Comparison of ENCODE assay signal across 17 mouse cellular contexts in the genomic region with DNA sequence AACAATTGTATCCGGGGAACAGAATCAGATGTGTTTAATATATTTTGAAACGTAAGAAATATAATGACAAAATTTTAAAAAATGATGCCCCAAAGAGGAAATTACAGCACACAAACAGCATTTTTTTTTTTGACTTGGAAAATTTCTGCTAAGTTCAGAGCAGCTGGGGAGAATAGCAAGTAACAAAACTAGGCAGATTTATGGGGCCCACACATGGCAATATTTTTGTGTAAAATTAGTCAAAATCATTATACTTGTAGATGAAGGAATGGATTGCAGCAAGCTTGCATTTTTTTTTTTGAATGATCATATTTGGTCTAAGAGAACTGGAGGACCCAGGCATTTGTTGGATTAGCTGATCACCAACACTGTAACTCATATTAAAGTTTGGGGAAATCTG.
"Had no signal": no experiment of that assay in that cellular context is flagged by ENCODE, and none has a peak within 500 bp of the region (broad histone marks: within the 10 kb centered on the region; RNA-seq: fewer than 3 reads in every experiment).

No protein-coding gene starts in this region.

- H3K36me3 ChIP-seq: lung, embryonic 15.5 days; midbrain, embryonic 13.5 days; midbrain, embryonic 15.5 days; neural tube, embryonic 12.5 days; stomach, embryonic 15.5 days had no signal

- H3K4me2 ChIP-seq: lung, embryonic 15.5 days; midbrain, embryonic 11.5 days; midbrain, embryonic 13.5 days; midbrain, embryonic 15.5 days; neural tube, embryonic 12.5 days; stomach, embryonic 15.5 days had no signal

- H3K9ac ChIP-seq: liver, postnatal 0 days; lung, embryonic 15.5 days; midbrain, embryonic 13.5 days; midbrain, embryonic 15.5 days; neural tube, embryonic 12.5 days; stomach, embryonic 15.5 days had no signal

- H3K4me1 ChIP-seq: lung, embryonic 15.5 days; megakaryocyte, embryonic 14.5 days; midbrain, embryonic 13.5 days; midbrain, embryonic 15.5 days; neural tube, embryonic 12.5 days; stomach, embryonic 15.5 days had no signal

- DNase-seq: liver, postnatal 0 days; lung, adult 2 months; lung, postnatal 14 days; lung, postnatal 36 days; right cerebral cortex, postnatal 14 days; thymus, adult 2 months; thymus, postnatal 25 days; thymus, postnatal 4 days had no signal

- H3K9me3 ChIP-seq: lung, embryonic 15.5 days; midbrain, embryonic 13.5 days; midbrain, embryonic 15.5 days; neural tube, embryonic 12.5 days; stomach, embryonic 15.5 days had no signal

- ATAC-seq: liver, postnatal 0 days; lung, postnatal 0 days; midbrain, embryonic 13.5 days; midbrain, embryonic 15.5 days had no signal

- H3K27me3 ChIP-seq: lung, embryonic 15.5 days; megakaryocyte, embryonic 14.5 days; midbrain, embryonic 13.5 days; midbrain, embryonic 15.5 days; neural tube, embryonic 12.5 days; stomach, embryonic 15.5 days had no signal

- H3K4me3 ChIP-seq: lung, embryonic 15.5 days; megakaryocyte, embryonic 14.5 days; midbrain, embryonic 13.5 days; midbrain, embryonic 15.5 days; neural tube, embryonic 12.5 days; stomach, embryonic 15.5 days had no signal

- H3K27ac ChIP-seq: lung, embryonic 15.5 days; macrophage; midbrain, embryonic 13.5 days; midbrain, embryonic 15.5 days; neural tube, embryonic 12.5 days; stomach, embryonic 15.5 days had no signal
